Mouse (Mus musculus) midbrain, embryonic 12.5 days (tissue): ENCODE data around the gene Inhbe. TPM values are rescaled to one million over a fixed set of nuclear protein-coding genes. Genes with fewer than 3 reads are reported as not detected.

Experiments
- ATAC-seq: fragments of 200-750 bp; cut with Nextera tagmentation; 2 replicates; pipeline ENCODE4 v1.8.0; 2017; ENCODE audit warnings: low read depth, moderate TSS enrichment, moderate library complexity; ENCODE audit not compliant: low FRiP score
- H3K27ac ChIP-seq: fragments of 300-500 bp; sonication (generic); replicated peaks from 2 replicates; pipeline ENCODE4 v1.5.1; 2016; ENCODE audit warnings: mild to moderate bottlenecking
- H3K27me3 ChIP-seq: fragments of 300-500 bp; sonication (generic); 2 replicates; pipeline ENCODE4 v1.6.1; 2016; ENCODE audit warnings: mild to moderate bottlenecking
- H3K36me3 ChIP-seq: fragments of 300-500 bp; sonication (generic); 2 replicates; pipeline ENCODE4 v1.6.1; 2016
- H3K4me1 ChIP-seq: fragments of 300-500 bp; sonication (generic); 2 replicates; pipeline ENCODE4 v1.6.1; 2016
- H3K4me2 ChIP-seq: fragments of 300-500 bp; sonication (generic); replicated peaks from 2 replicates; pipeline ENCODE4 v1.6.1; 2016; ENCODE audit warnings: mild to moderate bottlenecking, moderate library complexity
- H3K4me3 ChIP-seq: fragments of 300-500 bp; sonication (generic); 2 replicates; pipeline ENCODE4 v1.5.1; 2016; ENCODE audit warnings: mild to moderate bottlenecking
- H3K9ac ChIP-seq: fragments of 300-500 bp; sonication (generic); replicated peaks from 2 replicates; pipeline ENCODE4 v1.6.1; 2016; ENCODE audit warnings: mild to moderate bottlenecking, moderate library complexity
- H3K9me3 ChIP-seq: fragments of 300-500 bp; sonication (generic); 2 replicates; pipeline ENCODE4 v1.6.1; 2016; ENCODE audit warnings: mild to moderate bottlenecking
- WGBS: fragments of 180-500 bp; shearing (Covaris S2); methylation state at CpG from one replicate; pipeline ENCODE4 v1.1.7; 2016; 5-methylcytosine and 5-hydroxymethylcytosine counted together
- polyA plus RNA-seq: library from polyadenylated mRNA; unstranded; fragments of >200 nt; fragmentation: Nextera tagmentation; extraction: Ambion mirVana; gene quantifications from 2 replicates; pipeline ENCODE4 v1.2.1, GENCODE M21; 2016

Inhbe gene
- polyA plus RNA-seq, 1 experiment from 2014 or later, result not detected

DNA sequence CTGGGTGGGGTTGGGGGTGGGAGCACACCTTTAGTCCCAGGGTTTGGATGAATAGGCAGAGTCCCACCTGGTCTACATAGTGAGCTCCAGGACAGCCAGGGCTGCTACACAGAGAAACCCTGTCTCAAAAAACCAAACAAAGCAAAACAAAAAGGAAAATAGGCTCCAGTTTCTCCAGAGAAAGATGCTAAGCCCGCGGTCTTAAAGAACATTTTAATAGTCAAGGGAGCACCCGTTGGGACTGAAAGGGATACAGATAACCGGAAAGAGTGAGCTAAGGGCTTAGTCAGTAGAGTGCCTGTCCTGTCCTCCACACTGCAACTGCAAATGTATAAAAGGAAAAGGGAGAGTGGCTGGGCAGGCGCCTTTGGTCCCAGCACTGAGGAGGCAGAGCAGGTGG, 12.9 kb upstream of the Inhbe start:
- 65% methylated on average over 5 of the region's 5 CpGs for WGBS
- Histone ChIP-seq H3K9me3 (no peaks in the 10 kb centered on the region), H3K36me3 (no peaks in the 10 kb centered on the region), H3K9ac (no peak overlapping the region), H3K4me3 (no peak overlapping the region), H3K27ac (no peak overlapping the region), H3K27me3 (no peaks in the 10 kb centered on the region), H3K4me1 (no peaks in the 10 kb centered on the region), H3K4me2 (no peak overlapping the region)
- ATAC-seq, result no peak

DNA sequence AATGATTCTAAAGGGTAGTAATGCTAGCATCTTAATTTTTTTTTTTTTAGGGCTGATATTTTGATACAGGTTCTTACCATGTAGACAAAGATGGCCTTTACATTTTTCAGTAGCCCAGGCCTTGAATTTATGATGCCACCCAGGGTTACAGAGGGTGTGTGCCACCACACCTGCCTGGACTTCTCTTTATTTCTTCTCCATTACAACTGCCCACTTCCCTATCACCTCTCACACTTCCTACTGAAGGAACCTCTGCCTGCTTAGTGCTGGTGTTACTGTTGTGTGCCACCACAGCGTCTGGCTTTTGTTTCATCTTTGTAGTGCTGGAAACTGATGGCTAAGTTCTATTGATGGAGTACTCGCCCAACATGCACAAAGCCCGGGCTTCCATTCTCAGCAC, 6.5 kb upstream of the Inhbe start:
- no peak for ATAC-seq
- H3K4me2 ChIP-seq, result no peak overlapping the region
- H3K9me3 ChIP-seq, result no peaks in the 10 kb centered on the region

DNA sequence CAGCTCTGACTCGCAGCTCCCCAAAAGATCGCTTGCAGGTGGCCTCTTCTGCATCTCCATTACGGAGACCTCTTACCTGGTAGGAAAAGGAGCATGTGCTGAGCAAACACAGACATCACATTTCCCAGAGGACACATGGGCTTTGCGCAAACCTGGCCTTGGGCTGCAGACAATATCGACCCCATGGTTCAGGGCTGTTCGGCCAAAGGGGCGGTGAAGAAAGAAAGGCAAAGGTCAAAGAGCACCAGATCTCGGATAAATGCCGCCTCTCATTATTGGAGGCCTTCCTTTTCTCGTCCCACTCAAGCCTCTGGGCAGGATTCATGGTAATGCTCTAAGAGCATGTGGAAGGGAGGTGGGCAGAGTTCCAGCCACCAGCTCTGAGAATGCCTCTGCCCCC, 1.1 kb upstream of the Inhbe start:
- Histone ChIP-seq H3K9me3 (no peaks in the 10 kb centered on the region), H3K9ac (no peak overlapping the region), H3K27me3 (peaks cover 21% of the 10 kb centered on the region), H3K27ac (no peak overlapping the region), H3K4me2 (no peak overlapping the region), H3K4me1 (peaks cover 7% of the 10 kb centered on the region; the same call in 1 of the 2 replicates), H3K4me3 (no peak overlapping the region), H3K36me3 (no peaks in the 10 kb centered on the region)
- 39% methylated on average over 10 of the region's 10 CpGs for WGBS
- no peak for ATAC-seq

More for the DNA sequence above, 6.5 kb upstream of the Inhbe start:
- no peak overlapping the region for H3K9ac ChIP-seq
- H3K4me1 ChIP-seq, result no peaks in the 10 kb centered on the region
- no peaks in the 10 kb centered on the region for H3K27me3 ChIP-seq
- H3K4me3 ChIP-seq, result no peak overlapping the region
- H3K27ac ChIP-seq, result no peak overlapping the region
- WGBS, result 88% methylated on average over 3 of the region's 3 CpGs
- no peaks in the 10 kb centered on the region for H3K36me3 ChIP-seq

DNA sequence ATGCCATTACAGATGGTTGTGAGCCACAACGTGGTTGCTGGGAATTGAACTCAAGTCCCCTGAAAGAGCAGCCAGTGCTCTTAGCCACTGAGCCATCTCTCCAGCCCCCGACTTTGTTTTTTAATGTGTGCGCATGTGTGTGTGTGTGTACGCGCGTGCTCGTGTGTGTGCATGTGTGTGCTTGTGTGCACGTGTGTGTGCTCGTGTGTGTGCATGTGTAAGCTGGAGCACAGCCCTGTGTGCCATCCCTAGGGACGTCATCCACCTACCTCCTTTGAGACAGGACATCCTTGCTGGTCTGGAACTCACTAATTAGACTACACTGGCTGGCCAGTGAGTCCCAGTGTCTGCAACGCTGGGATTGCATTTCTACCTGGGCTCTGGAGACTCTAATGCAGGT, 1.4 kb downstream of the Inhbe start:
- no peaks in the 10 kb centered on the region for H3K36me3 ChIP-seq
- peaks cover 24% of the 10 kb centered on the region for H3K27me3 ChIP-seq
- ATAC-seq, result no peak
- H3K4me3 ChIP-seq, result no peak overlapping the region
- 85% methylated on average over 11 of the region's 11 CpGs for WGBS
- H3K9me3 ChIP-seq, result no peaks in the 10 kb centered on the region
- H3K9ac ChIP-seq, result no peak overlapping the region
- no peak overlapping the region for H3K27ac ChIP-seq
- H3K4me2 ChIP-seq, result no peak overlapping the region
- H3K4me1 ChIP-seq, result peaks cover 7% of the 10 kb centered on the region; the same call in 1 of the 2 replicates

DNA sequence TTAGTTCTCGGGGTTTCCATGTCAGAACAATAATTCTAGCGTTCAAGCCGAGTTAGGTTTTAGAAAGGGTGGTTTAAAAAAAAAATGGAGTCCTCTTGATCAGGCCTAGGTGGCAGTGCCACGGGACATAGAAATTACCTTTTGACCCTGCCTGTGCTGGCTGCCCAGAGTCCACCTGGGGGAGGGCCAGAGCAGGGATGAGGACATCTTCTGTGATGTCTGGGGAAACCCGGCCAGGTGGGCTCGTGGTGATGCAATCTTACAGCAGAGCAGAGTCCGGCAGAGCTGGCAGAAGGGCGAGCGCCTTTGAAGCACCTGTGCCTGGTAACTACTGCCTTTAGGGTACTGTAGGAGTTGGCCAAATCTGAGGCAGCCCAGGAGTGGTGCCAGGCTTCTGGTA, 2.0 kb downstream of the Inhbe start:
- Histone ChIP-seq H3K9me3 (no peaks in the 10 kb centered on the region), H3K36me3 (no peaks in the 10 kb centered on the region), H3K9ac (no peak overlapping the region), H3K4me2 (no peak overlapping the region), H3K27ac (no peak overlapping the region), H3K4me3 (no peak overlapping the region), H3K4me1 (peaks cover 7% of the 10 kb centered on the region; the same call in 1 of the 2 replicates), H3K27me3 (peaks cover 24% of the 10 kb centered on the region)
- no peak for ATAC-seq
- WGBS, result 93% methylated on average over 9 of the region's 9 CpGs

DNA sequence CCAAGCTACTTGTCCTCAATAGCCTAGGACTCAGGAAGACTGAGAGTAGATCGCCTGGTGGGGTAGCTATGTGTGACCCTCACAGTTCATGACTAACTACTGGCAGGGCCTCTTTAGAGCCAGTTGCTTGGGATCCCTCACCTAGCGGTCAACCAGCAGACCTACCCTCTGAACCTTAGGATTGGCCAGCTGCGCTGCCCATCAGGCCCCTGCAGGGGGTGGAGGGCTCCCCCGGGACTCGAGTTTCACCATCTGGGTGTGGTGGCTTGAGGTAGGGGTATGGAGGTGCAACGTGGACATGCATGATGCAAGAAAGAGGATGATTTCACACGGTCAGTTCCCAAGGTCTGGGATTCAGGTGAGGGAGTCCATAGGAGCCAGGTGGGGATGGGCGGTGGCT, 2.5 kb downstream of the Inhbe start:
- H3K27me3 ChIP-seq, result peaks cover 24% of the 10 kb centered on the region
- WGBS, result 75% methylated on average over 8 of the region's 8 CpGs
- H3K4me2 ChIP-seq, result no peak overlapping the region
- H3K36me3 ChIP-seq, result no peaks in the 10 kb centered on the region
- H3K27ac ChIP-seq, result no peak overlapping the region
- ATAC-seq, result no peak
- peaks cover 7% of the 10 kb centered on the region; the same call in 1 of the 2 replicates for H3K4me1 ChIP-seq
- no peak overlapping the region for H3K4me3 ChIP-seq
- no peak overlapping the region for H3K9ac ChIP-seq
- H3K9me3 ChIP-seq, result no peaks in the 10 kb centered on the region

DNA sequence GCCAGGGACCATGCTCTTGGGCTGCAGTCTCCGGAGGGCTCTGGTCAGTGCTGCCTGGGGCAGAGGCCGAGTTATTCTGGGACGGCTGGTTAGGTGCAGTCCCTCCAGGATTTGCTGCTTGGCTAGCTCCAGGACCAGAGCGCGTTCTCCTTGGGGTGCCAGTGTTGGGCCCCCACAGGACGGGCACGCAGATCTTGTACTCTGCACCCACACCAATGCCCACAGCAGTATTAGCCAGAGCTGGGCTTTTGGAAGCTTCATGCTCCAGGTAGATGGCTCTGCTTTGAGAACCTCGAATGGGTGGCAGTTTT, 3.0 kb downstream of the Inhbe start:
- Histone ChIP-seq H3K4me1 (peaks cover 7% of the 10 kb centered on the region; the same call in 1 of the 2 replicates), H3K27ac (no peak overlapping the region), H3K36me3 (no peaks in the 10 kb centered on the region), H3K4me3 (no peak overlapping the region), H3K9ac (no peak overlapping the region), H3K4me2 (peak overlapping the region; percentile 42; the same call in 1 of the 2 replicates), H3K9me3 (no peaks in the 10 kb centered on the region), H3K27me3 (peaks cover 24% of the 10 kb centered on the region)
- 83% methylated on average over 8 of the region's 8 CpGs for WGBS
- no peak for ATAC-seq

DNA sequence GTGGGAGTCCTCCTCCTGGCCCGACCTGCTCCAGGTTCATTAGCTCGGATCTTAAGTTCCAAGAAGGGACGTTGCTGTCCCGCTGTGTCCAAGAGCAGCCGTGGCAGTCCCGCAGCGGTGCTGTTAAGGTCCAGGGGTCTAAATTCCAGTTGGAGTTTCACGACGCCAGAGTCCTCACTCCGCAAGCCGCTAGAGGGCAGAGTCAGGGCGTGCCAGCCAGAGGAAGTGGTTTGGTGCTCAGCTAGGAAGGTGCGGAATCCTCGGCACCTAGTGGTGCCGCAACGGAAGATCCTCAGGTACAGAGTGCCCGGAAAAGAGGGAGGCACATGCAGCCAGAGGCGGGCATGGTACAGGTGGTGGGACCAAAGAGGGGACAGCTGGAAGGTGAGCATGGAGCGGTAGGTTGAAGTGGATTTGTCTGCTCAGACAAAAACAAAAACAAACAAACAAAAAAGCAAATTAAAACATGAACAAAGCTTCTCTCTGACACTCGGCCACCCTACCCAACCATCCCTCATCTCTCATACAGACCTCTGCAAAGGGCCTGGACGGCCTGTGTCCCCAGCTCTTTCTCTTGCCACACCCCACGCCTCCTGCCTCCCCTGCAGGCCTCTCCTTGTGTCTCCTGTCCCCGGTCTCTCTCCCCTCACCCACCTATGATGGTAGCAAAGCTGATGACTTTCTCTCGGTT, 3.5 kb downstream of the Inhbe start:
- peak overlapping the region; percentile 6; the same call in 1 of the 2 replicates for H3K4me3 ChIP-seq
- 13% methylated on average over 24 of the region's 24 CpGs for WGBS
- peaks cover 24% of the 10 kb centered on the region for H3K27me3 ChIP-seq
- no peaks in the 10 kb centered on the region for H3K36me3 ChIP-seq
- peak overlapping the region; percentile 42 for H3K4me2 ChIP-seq
- H3K27ac ChIP-seq, result no peak overlapping the region
- H3K4me1 ChIP-seq, result peaks cover 7% of the 10 kb centered on the region; the same call in 1 of the 2 replicates
- no peaks in the 10 kb centered on the region for H3K9me3 ChIP-seq
- no peak overlapping the region for H3K9ac ChIP-seq
- peak; percentile 60; the same call in 1 of the 2 replicates for ATAC-seq

DNA sequence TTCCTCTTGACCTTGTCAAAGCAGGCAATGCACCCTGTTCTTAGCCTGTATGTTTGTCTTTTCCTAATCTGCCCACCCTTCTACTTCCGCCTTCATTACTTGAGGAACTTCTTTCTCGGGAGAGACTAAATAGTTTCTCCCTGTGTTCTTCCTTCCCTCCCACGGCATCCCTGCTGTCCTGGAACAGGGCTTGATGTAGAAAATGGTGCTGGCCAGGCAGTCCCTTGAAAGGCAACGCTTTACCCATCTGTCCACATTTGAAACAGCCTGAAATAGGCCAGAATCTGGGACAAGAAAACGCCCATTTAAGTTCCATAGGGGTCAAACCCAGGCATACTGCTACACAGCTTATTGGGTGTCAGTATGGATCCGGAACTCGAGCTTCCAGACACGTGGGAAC, 4.4 kb downstream of the Inhbe start:
- H3K27me3 ChIP-seq, result peaks cover 24% of the 10 kb centered on the region

DNA sequence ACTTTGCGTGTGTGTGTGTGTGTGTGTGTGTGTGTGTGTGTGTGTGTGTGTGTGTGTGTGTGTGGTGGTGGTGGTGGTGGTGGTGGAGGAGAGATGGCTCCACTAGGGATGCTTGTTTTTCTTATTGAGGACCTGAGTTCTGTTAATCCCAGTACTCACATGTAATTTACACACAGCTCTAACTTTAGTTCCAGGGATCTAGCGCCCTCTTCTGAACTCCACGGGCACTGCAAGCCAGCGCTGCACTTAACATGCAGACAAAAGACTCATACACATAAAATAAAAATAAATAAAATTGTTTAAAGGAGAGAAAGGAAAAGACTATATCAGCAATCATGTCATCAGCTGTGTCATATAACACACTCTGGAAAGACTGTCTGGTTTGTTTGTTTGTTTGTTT, 5.3 kb downstream of the Inhbe start:
- H3K27me3 ChIP-seq, result peaks cover 23% of the 10 kb centered on the region
- no peak overlapping the region for H3K4me3 ChIP-seq
- no peak overlapping the region for H3K9ac ChIP-seq
- H3K27ac ChIP-seq, result no peak overlapping the region
- 65% methylated on average over 4 of the region's 4 CpGs for WGBS
- peaks cover 7% of the 10 kb centered on the region; the same call in 1 of the 2 replicates for H3K4me1 ChIP-seq
- ATAC-seq, result no peak
- no peak overlapping the region for H3K4me2 ChIP-seq
- no peaks in the 10 kb centered on the region for H3K9me3 ChIP-seq
- H3K36me3 ChIP-seq, result no peaks in the 10 kb centered on the region

More for the DNA sequence above, 4.4 kb downstream of the Inhbe start:
- Histone ChIP-seq H3K4me3 (no peak overlapping the region), H3K4me1 (peaks cover 7% of the 10 kb centered on the region; the same call in 1 of the 2 replicates), H3K9me3 (no peaks in the 10 kb centered on the region), H3K9ac (no peak overlapping the region), H3K36me3 (no peaks in the 10 kb centered on the region), H3K4me2 (no peak overlapping the region), H3K27ac (no peak overlapping the region)
- WGBS, result 81% methylated on average over 8 of the region's 8 CpGs
- no peak for ATAC-seq

DNA sequence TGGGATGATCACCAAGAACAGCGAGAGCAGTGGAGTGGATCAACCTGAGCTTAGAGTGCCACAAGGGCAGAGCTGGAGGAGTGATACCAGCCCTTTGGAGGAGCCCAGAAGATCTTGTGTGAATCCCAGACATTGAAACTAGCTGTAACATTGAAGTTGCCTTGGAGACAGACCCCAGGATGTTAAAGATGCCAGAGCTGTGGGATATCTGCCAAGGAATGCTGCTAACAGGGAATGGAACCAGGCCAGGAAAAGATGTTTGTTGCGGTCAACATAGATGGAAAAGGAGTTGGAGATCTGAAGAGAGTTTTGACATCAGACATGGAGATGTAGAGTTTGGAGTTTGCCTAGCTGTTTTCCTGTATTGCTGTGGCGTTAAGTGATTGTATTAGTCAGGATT, 8.0 kb downstream of the Inhbe start:
- no peak overlapping the region for H3K9ac ChIP-seq
- 92% methylated on average over 3 of the region's 3 CpGs for WGBS
- H3K36me3 ChIP-seq, result no peaks in the 10 kb centered on the region
- no peak overlapping the region for H3K27ac ChIP-seq
- no peak overlapping the region for H3K4me3 ChIP-seq
- no peak overlapping the region for H3K4me2 ChIP-seq
- no peak for ATAC-seq
- H3K27me3 ChIP-seq, result peaks cover 23% of the 10 kb centered on the region
- no peaks in the 10 kb centered on the region for H3K9me3 ChIP-seq
- H3K4me1 ChIP-seq, result peaks cover 21% of the 10 kb centered on the region

DNA sequence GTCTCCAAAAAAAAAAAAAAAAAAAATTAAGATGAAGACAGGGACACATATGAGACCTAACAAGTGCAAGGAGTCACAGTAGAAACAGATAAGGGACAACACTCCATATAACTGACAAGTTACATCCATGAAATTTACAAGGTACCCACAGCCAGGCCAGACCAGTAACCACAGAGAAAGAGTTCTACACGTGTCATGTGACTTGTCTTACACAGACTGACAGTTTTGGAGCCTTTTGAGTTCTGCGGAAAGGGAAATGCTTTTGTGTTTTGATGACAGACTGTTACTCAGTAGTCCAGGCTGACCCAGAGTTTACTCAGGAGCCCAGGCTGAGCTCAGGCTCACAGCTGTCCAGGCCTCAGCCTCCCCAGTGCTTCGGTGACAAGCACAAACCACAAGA, 11.2 kb downstream of the Inhbe start:
- WGBS, result 76% methylated on average over 3 of the region's 3 CpGs
- Histone ChIP-seq H3K27ac (no peak overlapping the region), H3K9me3 (no peaks in the 10 kb centered on the region), H3K4me2 (no peak overlapping the region), H3K4me1 (peaks cover 37% of the 10 kb centered on the region), H3K36me3 (no peaks in the 10 kb centered on the region), H3K9ac (no peak overlapping the region), H3K4me3 (no peak overlapping the region), H3K27me3 (peaks cover 40% of the 10 kb centered on the region)
- no peak for ATAC-seq
